Mouse (Mus musculus) midbrain, embryonic 13.5 days (tissue): ENCODE results near the gene Rsph3b. TPM values are rescaled to one million over a fixed set of nuclear protein-coding genes. Genes with fewer than 3 reads are reported as not detected.
"Not testable (repeated sequence)": the region's sequence is repeated elsewhere in the genome, so short reads cannot be mapped to it uniquely, and the experiment has no call there.

Experiments used
- ATAC-seq: fragments of 200-750 bp; cut with Nextera tagmentation; 2 replicates; pipeline ENCODE4 v1.8.0; 2017; ENCODE audit warnings: mild to moderate bottlenecking, moderate TSS enrichment, moderate library complexity
- H3K27ac ChIP-seq: fragments of 300-500 bp; sonication (generic); 2 replicates; pipeline ENCODE4 v1.5.1; 2015; ENCODE audit warnings: inconsistent platforms, mild to moderate bottlenecking, moderate library complexity
- H3K27me3 ChIP-seq: fragments of 300-500 bp; sonication (generic); 2 replicates; pipeline ENCODE4 v1.6.1; 2015; ENCODE audit warnings: mild to moderate bottlenecking, inconsistent platforms
- H3K36me3 ChIP-seq: fragments of 300-500 bp; sonication (generic); 2 replicates; pipeline ENCODE4 v1.6.1; 2015; ENCODE audit warnings: mild to moderate bottlenecking, inconsistent platforms
- H3K4me1 ChIP-seq: fragments of 300-500 bp; sonication (generic); replicated peaks from 2 replicates; pipeline ENCODE4 v1.6.1; 2015; ENCODE audit warnings: inconsistent platforms
- H3K4me2 ChIP-seq: fragments of 300-500 bp; sonication (generic); replicated peaks from 2 replicates; pipeline ENCODE4 v1.6.1; 2015; ENCODE audit warnings: moderate library complexity, mild to moderate bottlenecking, inconsistent platforms
- H3K4me3 ChIP-seq: fragments of 300-500 bp; sonication (generic); replicated peaks from 2 replicates; pipeline ENCODE4 v1.5.1; 2015; ENCODE audit warnings: mild to moderate bottlenecking, inconsistent platforms
- H3K9ac ChIP-seq: fragments of 300-500 bp; sonication (generic); replicated peaks from 2 replicates; pipeline ENCODE4 v1.6.1; 2015; ENCODE audit warnings: mild to moderate bottlenecking, inconsistent platforms
- H3K9me3 ChIP-seq: fragments of 300-500 bp; sonication (generic); 2 replicates; pipeline ENCODE4 v1.6.1; 2016; ENCODE audit warnings: mild to moderate bottlenecking, inconsistent platforms
- whole genome bisulfite sequencing: fragments of 180-500 bp; shearing (Covaris S2); methylation state at CpG from one replicate; pipeline ENCODE4 v1.1.7; 2015; 5-methylcytosine and 5-hydroxymethylcytosine counted together
- polyA plus RNA-seq: library from polyadenylated mRNA; unstranded; fragments of >200 nt; fragmentation: Nextera tagmentation; extraction: Ambion mirVana; gene quantifications from 2 replicates; pipeline ENCODE4 v1.2.1, GENCODE M21; 2015

The Rsph3b gene
- polyA plus RNA-seq, 1 experiment from 2014 or later, result 49.4 TPM

DNA sequence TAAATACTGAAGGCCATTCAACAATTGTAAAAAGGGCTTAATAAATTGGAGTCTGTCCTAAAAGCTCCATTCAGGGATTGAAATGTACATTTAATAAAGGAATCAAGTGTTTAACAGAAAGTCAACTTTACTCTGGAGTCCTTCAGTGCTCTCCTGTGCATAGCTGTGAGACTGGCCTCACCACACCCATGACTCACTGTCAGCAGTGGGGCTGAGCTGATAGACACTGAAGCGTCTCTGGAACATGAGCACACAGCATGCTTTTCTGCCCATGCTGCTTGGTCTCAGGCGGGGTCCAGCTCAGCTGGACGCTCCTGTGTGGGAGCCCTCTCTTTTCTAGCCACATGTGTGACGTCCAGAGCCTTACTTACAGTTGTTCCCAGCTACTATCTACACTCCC, 5.9 kb downstream of the Rsph3b start:
- H3K36me3 ChIP-seq, H3K4me2 ChIP-seq, H3K9me3 ChIP-seq, H3K4me3 ChIP-seq, H3K4me1 ChIP-seq, H3K27ac ChIP-seq, H3K27me3 ChIP-seq, H3K9ac ChIP-seq, ATAC-seq: not testable (repeated sequence)
- WGBS, result no CpG with 5 or more reads among the region's 4 CpGs

DNA sequence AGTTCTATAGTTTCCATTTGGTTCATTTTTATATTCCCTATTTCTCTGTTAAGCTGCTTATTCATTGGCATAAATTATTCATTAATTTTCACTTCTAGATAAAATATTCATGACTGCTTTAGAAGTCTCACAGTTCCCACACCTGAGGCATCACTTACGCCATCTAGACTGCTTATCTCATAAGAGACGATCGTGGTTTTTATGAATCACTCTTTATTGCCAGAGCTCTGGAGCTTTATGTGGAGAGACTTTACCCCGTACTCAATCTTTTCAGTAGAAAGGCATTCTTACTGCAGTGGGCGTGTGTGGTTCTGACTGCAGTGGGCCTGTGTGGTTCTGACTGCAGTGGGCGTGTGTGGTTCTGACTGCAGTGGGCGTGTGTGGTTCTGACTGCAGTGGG, 16.9 kb downstream of the Rsph3b start:
- not testable (repeated sequence) for H3K9me3 ChIP-seq, H3K36me3 ChIP-seq, H3K9ac ChIP-seq, H3K27me3 ChIP-seq, H3K27ac ChIP-seq, H3K4me3 ChIP-seq, ATAC-seq, H3K4me1 ChIP-seq, H3K4me2 ChIP-seq
- WGBS, result 89% methylated on average over 7 of the region's 7 CpGs

DNA sequence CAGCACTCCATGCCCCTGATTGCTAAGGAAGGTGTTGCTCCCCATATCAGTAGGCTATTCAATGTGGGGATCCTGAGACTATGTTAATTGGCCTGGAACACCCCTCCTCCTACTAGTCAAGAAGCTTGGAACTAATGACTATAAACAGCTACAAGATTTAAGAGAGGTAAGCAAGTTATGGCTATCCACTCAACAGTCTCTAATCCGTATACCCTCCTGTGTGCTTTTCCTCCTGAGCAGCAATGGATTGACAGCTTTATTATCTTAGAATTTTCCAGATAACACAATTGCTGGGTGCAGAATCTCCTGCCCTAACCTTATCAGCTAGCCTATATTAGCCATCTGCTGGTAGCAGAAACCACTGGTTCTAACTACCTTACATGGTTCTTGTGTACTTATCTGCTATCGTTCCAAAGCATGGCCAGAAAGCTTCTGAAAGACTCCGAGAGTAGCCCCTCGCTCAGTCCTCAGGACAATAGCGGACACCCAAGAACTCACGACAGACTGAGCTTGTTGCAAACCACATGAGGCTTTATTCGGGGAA, 28.1 kb downstream of the Rsph3b start:
- not testable (repeated sequence) for H3K4me2 ChIP-seq

DNA sequence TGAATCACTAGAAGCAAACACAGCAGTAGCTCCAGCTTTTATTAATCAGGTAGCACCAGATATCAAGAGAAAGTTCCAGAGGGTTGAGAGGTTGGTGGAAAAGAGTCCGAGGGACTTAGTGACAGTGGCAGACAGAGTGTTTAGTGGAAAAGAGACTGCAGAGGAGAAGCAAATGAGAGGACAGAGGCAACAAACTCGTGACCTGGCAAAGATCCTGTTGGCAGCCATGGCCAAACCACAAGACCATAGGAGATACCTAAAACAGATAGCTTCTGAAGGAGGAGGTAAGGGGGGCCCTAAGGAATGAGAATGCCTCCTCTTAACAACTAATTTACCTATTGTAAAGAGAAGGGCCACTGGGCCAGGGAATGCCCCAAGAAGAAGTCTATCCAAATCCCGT, 29.1 kb downstream of the Rsph3b start:
- 92% methylated on average over 3 of the region's 3 CpGs for WGBS

More for the DNA sequence above, 28.1 kb downstream of the Rsph3b start:
- not testable (repeated sequence) for H3K27me3 ChIP-seq, H3K27ac ChIP-seq, ATAC-seq, H3K36me3 ChIP-seq, H3K9me3 ChIP-seq, H3K9ac ChIP-seq, H3K4me1 ChIP-seq, H3K4me3 ChIP-seq
- WGBS, result 88% methylated on average over 7 of the region's 7 CpGs

DNA sequence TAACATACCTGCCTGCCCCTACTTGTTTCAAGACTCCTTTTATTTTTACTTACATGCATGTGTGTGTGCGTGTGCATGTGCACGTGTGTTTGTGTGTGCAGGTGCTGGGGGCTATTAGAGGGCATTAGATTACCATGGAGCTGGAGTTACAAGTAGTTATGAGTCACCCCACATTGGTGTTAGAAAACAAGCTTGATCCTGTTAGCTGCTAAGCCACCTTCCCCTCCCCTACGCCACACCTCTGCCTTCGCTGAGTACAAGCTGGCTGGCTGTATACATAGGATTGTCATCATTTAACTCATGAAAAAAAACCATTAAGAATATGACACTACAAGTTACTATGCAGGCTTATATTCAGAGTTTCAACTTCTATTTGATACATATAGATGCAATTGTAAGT, 33.2 kb downstream of the Rsph3b start:
- H3K4me3 ChIP-seq, H3K9me3 ChIP-seq, H3K27ac ChIP-seq, H3K36me3 ChIP-seq, H3K4me1 ChIP-seq, H3K4me2 ChIP-seq, H3K27me3 ChIP-seq, ATAC-seq, H3K9ac ChIP-seq: not testable (repeated sequence)
- 94% methylated on average over 2 of the region's 4 CpGs for WGBS

More for the DNA sequence above, 29.1 kb downstream of the Rsph3b start:
- not testable (repeated sequence) for H3K36me3 ChIP-seq, H3K27me3 ChIP-seq, H3K4me2 ChIP-seq, H3K4me3 ChIP-seq, H3K9ac ChIP-seq, H3K4me1 ChIP-seq, H3K27ac ChIP-seq, H3K9me3 ChIP-seq, ATAC-seq

DNA sequence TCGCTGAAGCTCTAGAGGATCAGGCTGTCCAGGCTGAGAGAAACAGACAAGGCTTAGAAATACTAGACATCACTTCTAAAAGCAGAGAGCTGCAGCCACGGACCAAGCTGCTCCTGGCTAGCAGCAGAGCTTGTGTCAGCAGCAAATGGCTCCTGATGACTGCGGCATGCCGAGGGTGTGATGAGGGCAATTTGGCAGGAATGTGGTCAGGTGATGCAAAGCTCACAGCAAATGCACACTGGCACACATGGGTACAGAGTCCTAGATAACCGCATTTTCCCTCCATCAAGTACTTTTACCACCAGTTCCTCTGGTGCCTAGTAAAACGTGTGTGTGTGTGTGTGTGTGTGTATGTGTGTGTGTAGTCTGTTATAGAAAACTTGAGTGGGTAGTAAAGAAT, 34.4 kb downstream of the Rsph3b start:
- H3K27ac ChIP-seq, H3K9ac ChIP-seq, ATAC-seq, H3K27me3 ChIP-seq, H3K4me2 ChIP-seq, H3K9me3 ChIP-seq, H3K4me3 ChIP-seq, H3K36me3 ChIP-seq, H3K4me1 ChIP-seq: not testable (repeated sequence)
- WGBS, result 98% methylated on average over 2 of the region's 6 CpGs

DNA sequence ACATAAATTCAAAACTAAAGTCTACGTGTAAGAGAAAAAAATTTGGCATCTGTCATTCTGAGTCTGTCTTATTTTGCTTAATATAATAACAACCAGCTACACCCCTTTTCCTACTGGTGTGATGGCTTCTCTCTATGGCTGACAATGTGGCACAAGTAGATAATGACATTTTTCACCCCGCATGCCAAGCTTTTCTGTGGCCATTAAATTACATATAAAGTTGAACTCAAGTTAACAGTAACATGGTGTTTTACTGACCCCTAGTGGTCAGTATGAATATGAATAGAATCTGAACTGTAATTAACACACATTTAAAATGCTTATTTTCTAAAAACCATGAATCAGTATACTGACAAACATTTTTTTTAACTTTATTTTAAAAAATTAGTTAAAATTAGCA, 48.1 kb downstream of the Rsph3b start:
- not testable (repeated sequence) for H3K27ac ChIP-seq, H3K9ac ChIP-seq, H3K4me1 ChIP-seq, ATAC-seq, H3K27me3 ChIP-seq, H3K36me3 ChIP-seq, H3K4me2 ChIP-seq, H3K9me3 ChIP-seq, H3K4me3 ChIP-seq
- WGBS, result 89% methylated on average over 1 of the region's 2 CpGs

DNA sequence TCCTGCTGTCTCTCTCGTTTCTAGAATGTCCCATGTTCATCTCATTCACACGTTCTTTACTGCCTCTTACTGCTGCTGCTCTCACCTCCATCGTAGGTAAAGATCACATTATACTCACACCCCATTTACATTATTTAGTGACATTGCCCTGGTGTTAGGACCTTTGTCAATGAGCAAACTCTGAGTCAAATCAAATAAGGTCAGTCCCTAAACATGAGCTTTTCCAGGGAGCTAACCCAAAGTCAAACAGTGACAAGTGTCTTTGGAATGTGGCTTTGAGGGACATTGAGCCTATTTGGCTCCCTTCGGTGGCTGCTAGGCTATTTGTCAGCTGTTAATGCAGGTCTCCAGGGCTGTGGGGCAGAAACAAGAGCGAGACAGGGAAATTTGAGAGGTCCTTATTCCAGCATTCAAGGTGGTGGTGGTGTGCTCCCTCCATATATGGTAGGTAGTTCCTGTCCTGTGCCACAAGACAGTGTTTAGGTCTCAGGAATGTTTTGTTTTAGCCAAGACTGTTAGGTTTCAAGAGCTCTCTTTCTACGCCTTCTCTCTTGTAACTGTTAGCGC, 50.4 kb downstream of the Rsph3b start:
- not testable (repeated sequence) for H3K36me3 ChIP-seq, ATAC-seq, H3K4me3 ChIP-seq, H3K4me2 ChIP-seq, H3K9ac ChIP-seq, H3K27me3 ChIP-seq, H3K4me1 ChIP-seq, H3K9me3 ChIP-seq, H3K27ac ChIP-seq
- WGBS, result 72% methylated on average over 7 of the region's 7 CpGs

DNA sequence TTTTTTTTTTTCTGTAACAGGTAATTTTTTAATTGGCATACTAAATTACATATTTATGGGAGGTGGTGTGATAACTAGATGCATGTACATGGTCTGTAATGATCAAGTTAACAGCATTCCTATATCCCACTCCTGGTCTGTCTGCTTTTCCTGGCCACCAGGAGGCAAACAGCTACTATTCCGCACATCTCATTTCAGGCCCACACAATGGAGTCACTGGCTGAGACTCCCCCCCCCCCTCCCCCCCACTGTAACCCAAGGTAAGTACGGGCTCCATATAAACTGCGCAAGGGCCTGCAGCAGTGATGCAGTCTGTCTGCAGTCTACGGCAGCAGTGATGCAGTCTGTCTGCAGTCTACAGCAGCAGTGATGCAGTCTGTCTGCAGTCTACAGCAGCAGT, 51.7 kb downstream of the Rsph3b start:
- Histone ChIP-seq H3K27ac (no peak overlapping the region), H3K4me2 (no peak overlapping the region), H3K4me3 (no peak overlapping the region), H3K36me3 (no peaks in the 10 kb centered on the region), H3K9me3 (no peaks in the 10 kb centered on the region), H3K27me3 (no peaks in the 10 kb centered on the region), H3K4me1 (no peaks in the 10 kb centered on the region), H3K9ac (no peak overlapping the region)
- ATAC-seq, result no peak
- WGBS, result 38% methylated on average over 4 of the region's 4 CpGs

DNA sequence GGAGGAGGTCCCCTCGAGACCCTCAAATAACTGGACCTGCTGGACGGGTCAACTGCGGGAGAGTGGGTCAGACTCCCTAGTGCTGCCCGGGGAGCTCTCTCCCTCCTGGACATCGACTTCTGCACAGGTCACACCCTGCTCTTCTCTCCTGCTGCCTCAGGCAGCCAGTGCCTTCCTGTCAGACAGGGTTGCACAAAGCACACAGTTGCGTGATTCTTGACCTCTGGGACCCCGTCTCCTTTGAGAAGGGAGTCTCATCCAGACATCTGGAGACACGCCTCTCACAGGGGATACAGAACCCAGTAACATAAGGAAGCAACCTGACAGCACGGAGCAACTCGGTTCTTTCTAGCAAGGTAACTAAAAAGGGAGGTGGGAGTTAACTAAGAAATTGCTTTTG, 55.1 kb downstream of the Rsph3b start:
- Histone ChIP-seq H3K4me2 (no peak overlapping the region), H3K27me3 (no peaks in the 10 kb centered on the region), H3K27ac (no peak overlapping the region), H3K36me3 (no peaks in the 10 kb centered on the region), H3K9me3 (no peaks in the 10 kb centered on the region), H3K4me1 (no peaks in the 10 kb centered on the region), H3K4me3 (no peak overlapping the region), H3K9ac (no peak overlapping the region)
- no peak for ATAC-seq
- WGBS, result 79% methylated on average over 10 of the region's 10 CpGs

DNA sequence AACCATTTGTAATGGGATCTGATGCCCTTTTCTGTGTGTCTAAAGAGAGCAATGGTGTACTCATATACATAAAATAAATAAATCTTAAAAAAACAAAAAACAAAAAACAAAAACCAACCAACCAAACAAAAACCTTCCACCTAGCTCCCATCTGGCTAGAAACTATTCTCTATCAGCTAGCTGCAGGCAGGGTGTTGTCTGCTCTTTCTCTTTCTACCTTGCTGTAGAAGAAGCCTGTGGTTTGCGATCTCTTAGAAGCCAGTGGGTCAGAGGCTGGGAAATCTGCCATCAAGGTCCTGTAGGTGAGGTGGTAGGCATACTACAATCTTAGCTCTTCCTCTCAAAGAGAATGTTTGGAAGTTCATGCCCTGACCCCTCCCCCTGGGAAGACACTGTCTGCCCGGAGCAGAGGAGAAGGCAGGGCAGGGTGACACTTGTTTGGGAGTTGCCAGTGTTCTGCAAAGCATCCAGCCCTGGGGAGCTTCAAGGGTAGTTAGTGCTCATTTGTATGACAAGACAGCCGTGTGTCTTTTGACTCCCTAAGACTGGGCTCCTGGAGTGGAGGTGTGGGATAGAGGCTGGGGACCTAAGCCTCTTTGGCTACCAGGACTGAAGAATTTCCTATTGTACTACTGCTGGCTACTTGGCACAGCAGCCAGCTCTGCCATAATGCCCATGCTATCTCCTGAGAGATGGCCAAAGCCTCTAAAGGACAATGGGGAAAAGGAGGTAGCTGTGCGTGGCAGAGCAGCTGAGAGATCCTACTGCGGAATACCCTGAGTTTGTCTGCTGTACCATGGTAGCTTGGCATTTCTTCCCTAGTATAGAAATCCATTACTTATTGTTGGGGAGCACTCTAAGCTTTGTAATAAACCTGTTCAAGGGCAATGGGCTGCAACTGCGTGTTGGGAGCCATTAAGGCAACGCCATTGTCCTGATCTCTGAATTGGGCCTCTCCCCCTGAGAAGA, 56.2 kb downstream of the Rsph3b start:
- Histone ChIP-seq H3K27me3 (no peaks in the 10 kb centered on the region), H3K4me2 (no peak overlapping the region), H3K27ac (no peak overlapping the region), H3K4me3 (no peak overlapping the region), H3K9me3 (no peaks in the 10 kb centered on the region), H3K9ac (no peak overlapping the region), H3K4me1 (no peaks in the 10 kb centered on the region), H3K36me3 (no peaks in the 10 kb centered on the region)
- WGBS, result 74% methylated on average over 7 of the region's 7 CpGs
- no peak for ATAC-seq

DNA sequence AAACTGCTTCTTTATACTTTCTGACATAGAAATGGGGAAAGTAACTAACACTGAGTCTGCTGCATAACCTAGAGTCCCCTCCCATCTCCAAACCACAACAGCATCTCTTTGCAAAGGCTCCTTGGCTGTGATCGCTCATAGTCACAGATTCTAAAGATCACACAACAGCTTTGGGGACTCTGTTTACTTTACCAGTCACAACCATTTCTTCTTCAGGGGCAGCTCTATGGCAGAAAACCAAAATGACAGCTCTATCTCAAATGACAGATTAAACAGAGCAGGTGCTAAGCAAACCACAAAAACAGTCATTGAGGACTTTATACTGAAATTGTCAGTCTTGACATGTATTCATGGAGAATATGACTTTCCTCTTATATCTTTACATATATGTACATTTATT, 62.0 kb downstream of the Rsph3b start:
- WGBS, result 95% methylated on average over 1 of the region's 1 CpGs

More for the DNA sequence above, 62.0 kb downstream of the Rsph3b start:
- H3K36me3 ChIP-seq, result no peaks in the 10 kb centered on the region
- H3K4me1 ChIP-seq, result no peaks in the 10 kb centered on the region
- no peak for ATAC-seq
- no peak overlapping the region for H3K4me3 ChIP-seq
- no peaks in the 10 kb centered on the region for H3K27me3 ChIP-seq
- H3K9me3 ChIP-seq, result no peaks in the 10 kb centered on the region
- H3K9ac ChIP-seq, result no peak overlapping the region
- no peak overlapping the region for H3K4me2 ChIP-seq
- no peak overlapping the region for H3K27ac ChIP-seq
